Mouse (Mus musculus) G1E (cell line): ENCODE results near the gene Sema5a. TPM values are rescaled to one million over a fixed set of nuclear protein-coding genes. Genes with fewer than 3 reads are reported as not detected.

Source experiments
- ATAC-seq: 2 replicates; pipeline ENCODE4 v1.8.0; 2016; ENCODE audit warnings: mild to moderate bottlenecking; ENCODE audit not compliant: insufficient number of reproducible peaks, poor library complexity, low FRiP score, severe bottlenecking; ENCODE audit errors: extremely low read depth
- DNase-seq: peaks from one replicate; pipeline ENCODE4 v3.0.0; 2012; ENCODE audit warnings: low spot score
- H3K27me3 ChIP-seq: 2 replicates; pipeline ENCODE4 v1.6.1; 2012; ENCODE audit warnings: mild to moderate bottlenecking, low read length, inconsistent platforms; ENCODE audit not compliant: insufficient read depth
- H3K36me3 ChIP-seq: replicated peaks from 2 replicates; pipeline ENCODE3; 2012; ENCODE audit warnings: mild to moderate bottlenecking, inconsistent platforms
- H3K4me1 ChIP-seq: 2 replicates; pipeline ENCODE4 v1.6.1; 2012; ENCODE audit warnings: low read depth, low read length, inconsistent platforms, mixed read lengths; ENCODE audit not compliant: insufficient read depth
- H3K4me3 ChIP-seq: 2 replicates; pipeline ENCODE4 v1.5.1; 2012; ENCODE audit warnings: low read depth, mild to moderate bottlenecking, inconsistent platforms, low read length, moderate library complexity, mixed read lengths
- H3K9me3 ChIP-seq: replicated peaks from 2 replicates; pipeline ENCODE4 v1.6.1; 2012; ENCODE audit warnings: inconsistent platforms
- CTCF ChIP-seq: IDR thresholded peaks from 2 replicates; pipeline ENCODE4 v1.5.1; 2012; ENCODE audit warnings: low read depth, low read length, inconsistent platforms, mixed read lengths
- GATA1 ChIP-seq: IDR thresholded peaks from 2 replicates; pipeline ENCODE4 v1.6.1; 2012; ENCODE audit warnings: borderline replicate concordance, low read length, inconsistent platforms, mixed read lengths
- GATA2 ChIP-seq: IDR thresholded peaks from 2 replicates; pipeline ENCODE4 v1.6.1; 2012; ENCODE audit warnings: low read depth, low read length, inconsistent platforms, borderline replicate concordance
- POLR2AphosphoS5 ChIP-seq: IDR thresholded peaks from 2 replicates; pipeline ENCODE4 v1.6.1; 2012; ENCODE audit warnings: low read depth, low read length, inconsistent platforms; ENCODE audit not compliant: insufficient replicate concordance
- TAL1 ChIP-seq: conservative IDR thresholded peaks from 2 replicates; pipeline ENCODE4 v1.6.1; 2012; ENCODE audit warnings: low read depth, low read length, inconsistent platforms, mixed read lengths
- polyA plus RNA-seq: library from polyadenylated mRNA; stranded (reverse); fragments of >175 nt; gene quantifications from 2 replicates; pipeline ENCODE4 v1.2.3, GENCODE M21; 2012
- total RNA-seq, 2 experiments: library from RNA; stranded (forward) in 1 of 2; stranded (reverse) in 1 of 2; fragments of 200-1000 nt in 1 of 2; fragments of >200 nt in 1 of 2; fragmentation: Nextera tagmentation in 1 of 2; gene quantifications; 2 replicates each; pipeline ENCODE4 v1.2.3; 2014 to 2017

Sema5a gene
- total and polyA plus RNA-seq, 3 experiments: 0.33 TPM; not detected in 2

- Histone ChIP-seq H3K36me3 (no peaks in the 10 kb centered on the region), H3K4me1 (no peaks in the 10 kb centered on the region), H3K27me3 (no peaks in the 10 kb centered on the region), H3K9me3 (no peaks in the 10 kb centered on the region), H3K4me3 (no peak overlapping the region)
- no peak for DNase-seq
- TF ChIP-seq GATA2: no peak
- TF ChIP-seq TAL1: no peak
- no peak for TF ChIP-seq POLR2AphosphoS5
- TF ChIP-seq GATA1: no peak
- TF ChIP-seq CTCF: no peak
- no peak for ATAC-seq
These were observed 334.7 kb downstream of the Sema5a start for GRCm38 (mm10) chr15:32579351-32579750.

GRCm38 (mm10) chr15:32590641-32591040, 346.0 kb downstream of the Sema5a start:
- no peaks in the 10 kb centered on the region for H3K9me3 ChIP-seq

GRCm38 (mm10) chr15:32593746-32594145, 349.1 kb downstream of the Sema5a start:
- no peaks in the 10 kb centered on the region for H3K27me3 ChIP-seq
- TF ChIP-seq POLR2AphosphoS5: no peak
- H3K4me1 ChIP-seq: no peaks in the 10 kb centered on the region
- no peak overlapping the region for H3K4me3 ChIP-seq
- no peaks in the 10 kb centered on the region for H3K36me3 ChIP-seq
- no peak for DNase-seq
- no peak for ATAC-seq
- H3K9me3 ChIP-seq: no peaks in the 10 kb centered on the region

More at GRCm38 (mm10) chr15:32590641-32591040, 346.0 kb downstream of the Sema5a start:
- TF ChIP-seq TAL1: no peak
- TF ChIP-seq GATA1: no peak
- TF ChIP-seq CTCF: no peak
- TF ChIP-seq GATA2: no peak
- TF ChIP-seq POLR2AphosphoS5: no peak
- DNase-seq (no peak), ATAC-seq (no peak)
- Histone ChIP-seq H3K27me3 (no peaks in the 10 kb centered on the region), H3K4me1 (no peaks in the 10 kb centered on the region), H3K4me3 (no peak overlapping the region), H3K36me3 (no peaks in the 10 kb centered on the region)

- Histone ChIP-seq H3K4me3 (no peak overlapping the region), H3K27me3 (no peaks in the 10 kb centered on the region), H3K36me3 (no peaks in the 10 kb centered on the region), H3K4me1 (no peaks in the 10 kb centered on the region), H3K9me3 (no peaks in the 10 kb centered on the region)
- TF ChIP-seq GATA1: no peak
- TF ChIP-seq POLR2AphosphoS5: no peak
- TF ChIP-seq TAL1: no peak
- no peak for TF ChIP-seq CTCF
- TF ChIP-seq GATA2: no peak
- ATAC-seq (no peak), DNase-seq (no peak)
These were observed 352.0 kb downstream of the Sema5a start for GRCm38 (mm10) chr15:32596574-32596973.

GRCm38 (mm10) chr15:32597189-32597588, 352.6 kb downstream of the Sema5a start:
- no peaks in the 10 kb centered on the region for H3K27me3 ChIP-seq
- TF ChIP-seq CTCF (no peak), POLR2AphosphoS5 (no peak), TAL1 (no peak), GATA2 (no peak), GATA1 (no peak)
- H3K4me3 ChIP-seq: no peak overlapping the region
- H3K4me1 ChIP-seq: no peaks in the 10 kb centered on the region
- ATAC-seq: no peak
- H3K36me3 ChIP-seq: no peaks in the 10 kb centered on the region
- DNase-seq: no peak
- H3K9me3 ChIP-seq: no peaks in the 10 kb centered on the region

- no peaks in the 10 kb centered on the region for H3K27me3 ChIP-seq
- ATAC-seq (no peak), DNase-seq (no peak)
- H3K36me3 ChIP-seq: no peaks in the 10 kb centered on the region
- H3K4me1 ChIP-seq: no peaks in the 10 kb centered on the region
- TF ChIP-seq TAL1: no peak
- TF ChIP-seq GATA2: no peak
- TF ChIP-seq CTCF: no peak
- TF ChIP-seq GATA1: no peak
- no peak for TF ChIP-seq POLR2AphosphoS5
- H3K9me3 ChIP-seq: no peaks in the 10 kb centered on the region
- H3K4me3 ChIP-seq: no peak overlapping the region
These were observed 362.6 kb downstream of the Sema5a start for GRCm38 (mm10) chr15:32607236-32607635.

- ATAC-seq (no peak), DNase-seq (no peak)
- TF ChIP-seq POLR2AphosphoS5 (no peak), GATA1 (no peak), GATA2 (no peak), CTCF (no peak), TAL1 (no peak)
- H3K4me1 ChIP-seq: no peaks in the 10 kb centered on the region
- H3K27me3 ChIP-seq: no peaks in the 10 kb centered on the region
- no peaks in the 10 kb centered on the region for H3K36me3 ChIP-seq
- H3K4me3 ChIP-seq: no peak overlapping the region
- H3K9me3 ChIP-seq: no peaks in the 10 kb centered on the region
These were observed 366.2 kb downstream of the Sema5a start for GRCm38 (mm10) chr15:32610776-32611175.
